Mouse (Mus musculus) CD4-positive naive resting alpha-beta T cell, adult 57 days (primary cell): Measurements from ENCODE around the gene Slc1a4. TPM values are rescaled to one million over a fixed set of nuclear protein-coding genes. Genes with fewer than 3 reads are reported as not detected.

Experiments
- total RNA-seq: library from RNA; stranded (reverse); gene quantifications from one replicate; pipeline ENCODE4 v1.2.4, GENCODE M21; 2023

The Slc1a4 gene
- 1.2 TPM for total RNA-seq

GRCm38 (mm10) chr11:20332561-20333514, at the start of gene Slc1a4:
Gene Slc1a4, minus strand, starts transcription at chr11:20332713.

Other genes with a start within 250 kb of the Slc1a4 start
- 239 TPM for gene Actr2, start 219.8 kb downstream of the Slc1a4 start, total RNA-seq
- gene Rab1a, start 131.3 kb downstream of the Slc1a4 start, total RNA-seq: 82.8 TPM
- gene Cep68, start 83.3 kb downstream of the Slc1a4 start, total RNA-seq: 38.5 TPM
- 37.6 TPM for gene Sertad2, start 210.5 kb upstream of the Slc1a4 start, total RNA-seq